ENCODE assay signal across 15 mouse cellular contexts in the genomic region with DNA sequence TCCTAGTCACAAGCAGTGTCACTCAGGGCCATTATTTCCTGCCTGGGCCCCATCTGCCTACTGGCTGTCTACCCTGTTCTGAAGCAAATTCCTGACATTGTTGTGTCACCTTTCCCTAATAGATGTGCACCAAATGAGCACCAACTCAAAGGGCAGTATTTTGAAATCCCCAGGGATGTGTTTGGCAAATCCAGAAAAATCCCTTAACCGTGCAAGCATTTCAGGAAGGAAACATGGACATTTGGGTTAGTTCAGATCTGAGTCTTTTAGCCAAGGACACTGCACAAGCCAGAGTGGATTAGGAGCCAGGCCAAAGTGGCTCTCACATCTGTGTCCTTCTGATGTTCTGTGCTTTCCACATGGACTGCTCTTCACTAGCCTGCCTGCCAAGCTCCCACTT. TPM values are rescaled to one million over a fixed set of nuclear protein-coding genes. Genes with fewer than 3 reads are reported as not detected.
A peak's percentile ranks its signal among the peaks of the same experiment; 100 is the strongest.
DNase-seq lines count a peak whose midpoint lies in the region; ATAC-seq lines count a peak whose summit lies in the region.
"Had no signal": no experiment of that assay in that cellular context is flagged by ENCODE, and none has a peak within 500 bp of the region (broad histone marks: within the 10 kb centered on the region; RNA-seq: fewer than 3 reads in every experiment).

No protein-coding gene starts in this region.

- no peak for ATAC-seq in heart, embryonic 12.5 days (ENCODE audit: insufficient number of reproducible peaks, low FRiP score)
- ATAC-seq: CD4-positive, CD25-positive, alpha-beta regulatory T cell, adult 4 months; hindbrain, embryonic 16.5 days had no signal

- no peaks in the 10 kb centered on the region for H3K36me3 ChIP-seq in heart, embryonic 12.5 days
- H3K36me3 ChIP-seq: forebrain, embryonic 10.5 days; heart, embryonic 15.5 days had no signal

- no peak overlapping the region for H3K4me2 ChIP-seq in heart, embryonic 12.5 days
- H3K4me2 ChIP-seq: heart, embryonic 15.5 days had no signal

- H3K9me3 ChIP-seq in heart, embryonic 12.5 days (replicated peaks): no peaks in the 10 kb centered on the region
- H3K9me3 ChIP-seq: forebrain, embryonic 10.5 days; heart, embryonic 15.5 days had no signal

- intact Hi-C loops in heart, postnatal 14 days (cut with DNase I): no loop called here

- H3K4me3 ChIP-seq in heart, embryonic 12.5 days: no peak overlapping the region
- H3K4me3 ChIP-seq: forebrain, embryonic 10.5 days; heart, embryonic 15.5 days had no signal

- peaks cover 7% of the 10 kb centered on the region for H3K4me1 ChIP-seq in heart, embryonic 12.5 days (replicated peaks)

- no peak overlapping the region for H3K27ac ChIP-seq in heart, embryonic 12.5 days (ENCODE audit: poor library complexity, severe bottlenecking)
- H3K27ac ChIP-seq: heart, embryonic 15.5 days; kidney, postnatal 0 days had no signal

- 73% methylated on average over 1 of the region's 1 CpGs for WGBS in heart, embryonic 12.5 days

- no peaks in the 10 kb centered on the region for H3K27me3 ChIP-seq in heart, embryonic 12.5 days (replicated peaks)
- H3K27me3 ChIP-seq: heart, embryonic 15.5 days had no signal

- no peak overlapping the region for H3K9ac ChIP-seq in heart, embryonic 12.5 days
- H3K9ac ChIP-seq: heart, embryonic 15.5 days had no signal

- DNase-seq in heart, adult 18-20 months: peak; percentile 56 to 65
- peak; percentile 23 to 62 for DNase-seq in kidney, postnatal 25 days
- DNase-seq in kidney, adult 18-20 months: no peak
- DNase-seq in heart, postnatal 14 days: peak; percentile 44 to 55
- peak; percentile 34 for DNase-seq in lung, postnatal 36 days
- no peak for DNase-seq in layer of hippocampus, postnatal 25 days (ENCODE audit: extremely low spot score in 1 of 2, low spot score in 1 of 2)
- DNase-seq: cerebellum, adult 11-12 months; liver; thymus, adult 2 months had no signal

RNA-seq across cellular contexts. Expression of a gene that starts 48.0 kb away (rescaled TPM):
- 1 to 10 TPM; 2.1 to 5.4 TPM for total RNA-seq in heart, adult 18-20 months (2021)
- 5.9 and 8.1 TPM in 2 replicates for polyA plus RNA-seq in heart, embryonic 12.5 days (2016; fragmentation: Nextera tagmentation; extraction: Ambion mirVana)
- total RNA-seq in heart, postnatal 14 days (2021): 1 to 10 TPM; 4.3 to 5.0 TPM
- total RNA-seq in layer of hippocampus, postnatal 25 days (2021): 10 to 100 TPM; 10.7 to 13.9 TPM

Comparison
In these comparisons a context has a peak if more than half of its experiments do, and no peak if none do; other contexts are left out.
1. DNase-seq: peak in heart, adult 18-20 months (2 of 2), kidney, postnatal 25 days (2 of 2), heart, postnatal 14 days (2 of 2) and lung, postnatal 36 days (single experiment); none in kidney, adult 18-20 months (single experiment) and layer of hippocampus, postnatal 25 days (0 of 2).